Mouse (Mus musculus): ENCODE measurements around the gene Atp1a1. TPM values are rescaled to one million over a fixed set of nuclear protein-coding genes. Genes with fewer than 3 reads are reported as not detected.

Atp1a1 gene
- polyA plus RNA-seq, 1 experiment, result 288 TPM

DNA sequence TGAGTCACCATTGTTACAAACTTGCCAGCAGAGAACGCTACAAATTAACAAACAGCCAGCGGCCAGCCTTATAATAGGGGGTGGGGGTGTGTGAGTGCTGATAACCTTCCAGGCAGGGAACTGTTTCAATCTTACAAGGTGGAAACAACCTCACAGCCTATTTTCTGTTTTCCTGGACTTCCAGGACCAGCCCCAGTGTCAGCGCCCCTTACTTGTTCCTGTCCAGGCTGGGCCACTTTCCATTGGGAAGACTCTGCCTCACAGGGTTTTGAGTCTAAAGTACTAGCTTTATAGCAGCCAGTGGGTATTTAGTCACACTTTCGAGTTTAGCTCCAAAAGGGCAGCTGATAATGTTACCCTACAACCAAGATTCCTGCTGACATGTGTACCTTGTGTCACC lies 2.8 kb downstream of the Atp1a1 start:
- TF ChIP-seq POLR2A (IDR thresholded peaks at IDR 0.05; ENCODE audit: control insufficient read depth, extremely low read depth, insufficient read depth, low read length, poor library complexity) (no peak), CTCF (IDR thresholded peaks at IDR 0.05; ENCODE audit: borderline replicate concordance, control insufficient read depth, extremely low read depth, insufficient read depth, low read length, poor library complexity) (no peak)

DNA sequence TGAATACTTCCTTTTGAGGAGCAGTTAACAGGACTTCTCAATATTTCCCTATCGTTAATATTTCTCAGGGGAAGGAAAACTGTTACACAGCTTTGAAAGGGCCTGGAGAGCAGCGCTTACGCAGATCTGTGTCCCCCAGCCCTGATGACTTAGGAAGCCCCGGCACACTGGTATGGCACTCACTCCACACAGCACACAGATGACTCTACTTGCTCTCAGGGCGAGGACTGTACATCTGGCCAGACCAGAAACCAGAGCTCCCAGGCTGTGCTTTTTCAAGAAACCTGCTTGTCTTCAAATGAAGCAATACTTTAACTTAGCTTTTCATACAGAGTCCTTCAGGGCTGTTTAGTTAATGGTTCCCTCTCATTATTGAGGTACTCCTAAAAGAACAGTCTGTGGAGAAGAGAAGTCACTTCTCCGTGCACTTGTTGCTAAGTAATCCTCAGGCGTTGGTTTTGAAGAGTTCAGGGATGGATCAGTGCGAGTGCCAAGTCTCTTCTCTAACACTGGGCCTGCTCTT lies 3.4 kb downstream of the Atp1a1 start:
- 71% methylated on average over 8 of the region's 8 CpGs for WGBS
- TF ChIP-seq POLR2A (IDR thresholded peaks at IDR 0.05; ENCODE audit: control insufficient read depth, extremely low read depth, insufficient read depth, low read length, poor library complexity) (no peak), CTCF (IDR thresholded peaks at IDR 0.05; ENCODE audit: borderline replicate concordance, control insufficient read depth, extremely low read depth, insufficient read depth, low read length, poor library complexity) (no peak)
- H3K27me3 ChIP-seq (ENCODE audit: control insufficient read depth, insufficient read depth, low read length), result no peaks in the 10 kb centered on the region
- H3K36me3 ChIP-seq (ENCODE audit: control insufficient read depth, insufficient read depth, low read length), result 0 out of 2 replicates have a peak, but pooled peaks cover 2% of the 10 kb centered on the region
- H3K27ac ChIP-seq (ENCODE audit: control insufficient read depth, insufficient read depth, low read length), result no peak overlapping the region
- peaks cover 28% of the 10 kb centered on the region for H3K4me1 ChIP-seq (replicated peaks; ENCODE audit: control insufficient read depth, insufficient read depth, low read length)
- DNase-seq, result no peak
- H3K4me3 ChIP-seq (ENCODE audit: control insufficient read depth, insufficient read depth, low read length), result no peak overlapping the region

More for the DNA sequence above, 2.8 kb downstream of the Atp1a1 start:
- Histone ChIP-seq H3K4me1 (replicated peaks; ENCODE audit: control insufficient read depth, insufficient read depth, low read length) (peaks cover 28% of the 10 kb centered on the region), H3K4me3 (ENCODE audit: control insufficient read depth, insufficient read depth, low read length) (no peak overlapping the region), H3K27ac (ENCODE audit: control insufficient read depth, insufficient read depth, low read length) (no peak overlapping the region), H3K27me3 (ENCODE audit: control insufficient read depth, insufficient read depth, low read length) (no peaks in the 10 kb centered on the region), H3K36me3 (ENCODE audit: control insufficient read depth, insufficient read depth, low read length) (no peaks in the 10 kb centered on the region)
- 74% methylated on average over 4 of the region's 4 CpGs for WGBS
- DNase-seq, result no peak

DNA sequence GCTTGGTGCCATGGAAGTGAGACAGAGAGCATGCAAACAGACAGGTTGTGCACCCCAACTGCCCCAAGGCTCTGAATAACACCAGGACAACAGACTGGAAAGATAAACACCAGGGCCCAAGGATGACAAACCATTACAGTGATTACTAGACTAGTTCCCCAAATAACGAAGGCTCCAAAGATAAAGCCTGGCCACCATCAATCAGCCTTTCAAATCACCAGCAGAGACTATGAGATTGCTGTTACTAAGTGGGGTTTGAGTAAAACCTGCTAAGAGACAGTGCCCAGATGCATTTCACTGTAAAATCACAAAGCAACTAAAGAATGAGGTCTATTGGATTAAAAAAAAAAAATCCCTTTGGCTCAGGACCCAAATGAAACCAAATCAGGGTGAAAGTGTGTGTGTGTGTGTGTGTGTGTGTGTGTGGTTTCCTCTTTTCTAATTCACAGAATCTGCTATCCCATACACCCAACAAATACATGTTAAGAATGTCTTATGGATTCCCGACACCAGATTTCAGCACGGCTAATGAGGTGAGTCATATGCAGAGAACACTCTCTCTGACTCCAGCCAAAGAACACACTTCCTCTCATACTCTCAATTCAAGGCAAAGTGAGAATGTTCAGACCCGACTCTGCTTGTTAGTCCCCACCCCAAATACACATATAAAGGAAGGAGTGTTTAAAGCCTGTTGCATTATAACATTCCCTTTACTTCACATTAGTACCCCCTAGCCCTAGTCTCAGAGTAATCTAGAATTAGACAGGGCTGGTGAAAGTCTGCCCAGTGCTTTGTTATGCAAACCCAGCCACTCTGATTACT lies 4.4 kb downstream of the Atp1a1 start:
- peaks cover 25% of the 10 kb centered on the region for H3K4me1 ChIP-seq (replicated peaks; ENCODE audit: control insufficient read depth, insufficient read depth, low read length)
- no peak for DNase-seq
- no peaks in the 10 kb centered on the region for H3K27me3 ChIP-seq (ENCODE audit: control insufficient read depth, insufficient read depth, low read length)
- H3K4me3 ChIP-seq (ENCODE audit: control insufficient read depth, insufficient read depth, low read length), result no peak overlapping the region
- 10% methylated on average over 4 of the region's 4 CpGs for WGBS
- H3K36me3 ChIP-seq (ENCODE audit: control insufficient read depth, insufficient read depth, low read length), result peaks cover 3% of the 10 kb centered on the region; the same call in 1 of the 2 replicates
- TF ChIP-seq CTCF (IDR thresholded peaks at IDR 0.05; ENCODE audit: borderline replicate concordance, control insufficient read depth, extremely low read depth, insufficient read depth, low read length, poor library complexity), result no peak
- TF ChIP-seq POLR2A (IDR thresholded peaks at IDR 0.05; ENCODE audit: control insufficient read depth, extremely low read depth, insufficient read depth, low read length, poor library complexity), result no peak
- H3K27ac ChIP-seq (ENCODE audit: control insufficient read depth, insufficient read depth, low read length), result no peak overlapping the region

DNA sequence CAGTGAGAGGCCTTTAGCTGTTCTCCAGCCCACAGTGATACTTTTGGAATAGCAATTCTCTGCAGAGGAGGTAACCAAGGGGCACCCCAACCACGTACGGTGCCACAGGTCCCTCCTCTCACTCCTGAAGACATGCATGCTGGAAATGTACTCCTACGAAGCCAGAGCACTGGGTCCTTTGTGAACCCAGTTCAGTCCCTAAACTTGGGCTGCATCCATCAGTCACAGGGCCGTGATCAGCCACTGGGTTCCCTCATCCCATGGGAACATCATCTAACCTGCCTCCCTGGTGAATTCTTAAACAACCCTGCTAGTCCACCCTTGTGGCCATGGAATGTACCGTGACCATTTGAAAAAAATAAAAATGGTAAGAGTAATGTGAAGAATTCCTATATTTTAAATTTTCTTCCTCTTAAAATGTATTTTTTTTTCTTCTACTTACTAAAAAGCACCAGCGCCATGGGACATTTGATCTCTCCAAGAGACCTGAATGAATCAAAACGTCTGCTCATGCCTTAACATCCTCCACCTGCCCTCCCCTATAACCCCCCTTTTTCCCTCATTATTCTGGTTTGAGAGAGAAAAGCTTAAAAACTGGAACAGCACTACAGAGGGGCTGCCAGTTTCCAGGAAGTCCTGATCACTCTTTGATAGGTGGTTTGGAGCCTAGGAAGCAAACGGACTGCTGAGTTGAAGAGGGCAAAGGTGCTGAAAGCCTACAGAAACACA lies 5.1 kb downstream of the Atp1a1 start:
- WGBS, result 67% methylated on average over 8 of the region's 8 CpGs
- peaks cover 25% of the 10 kb centered on the region for H3K4me1 ChIP-seq (replicated peaks; ENCODE audit: control insufficient read depth, insufficient read depth, low read length)
- H3K27me3 ChIP-seq (ENCODE audit: control insufficient read depth, insufficient read depth, low read length), result no peaks in the 10 kb centered on the region
- H3K4me3 ChIP-seq (ENCODE audit: control insufficient read depth, insufficient read depth, low read length), result no peak overlapping the region
- H3K27ac ChIP-seq (ENCODE audit: control insufficient read depth, insufficient read depth, low read length), result no peak overlapping the region
- no peak for DNase-seq
- TF ChIP-seq POLR2A (IDR thresholded peaks at IDR 0.05; ENCODE audit: control insufficient read depth, extremely low read depth, insufficient read depth, low read length, poor library complexity) (no peak), CTCF (IDR thresholded peaks at IDR 0.05; ENCODE audit: borderline replicate concordance, control insufficient read depth, extremely low read depth, insufficient read depth, low read length, poor library complexity) (no peak)
- H3K36me3 ChIP-seq (ENCODE audit: control insufficient read depth, insufficient read depth, low read length), result peaks cover 9% of the 10 kb centered on the region

DNA sequence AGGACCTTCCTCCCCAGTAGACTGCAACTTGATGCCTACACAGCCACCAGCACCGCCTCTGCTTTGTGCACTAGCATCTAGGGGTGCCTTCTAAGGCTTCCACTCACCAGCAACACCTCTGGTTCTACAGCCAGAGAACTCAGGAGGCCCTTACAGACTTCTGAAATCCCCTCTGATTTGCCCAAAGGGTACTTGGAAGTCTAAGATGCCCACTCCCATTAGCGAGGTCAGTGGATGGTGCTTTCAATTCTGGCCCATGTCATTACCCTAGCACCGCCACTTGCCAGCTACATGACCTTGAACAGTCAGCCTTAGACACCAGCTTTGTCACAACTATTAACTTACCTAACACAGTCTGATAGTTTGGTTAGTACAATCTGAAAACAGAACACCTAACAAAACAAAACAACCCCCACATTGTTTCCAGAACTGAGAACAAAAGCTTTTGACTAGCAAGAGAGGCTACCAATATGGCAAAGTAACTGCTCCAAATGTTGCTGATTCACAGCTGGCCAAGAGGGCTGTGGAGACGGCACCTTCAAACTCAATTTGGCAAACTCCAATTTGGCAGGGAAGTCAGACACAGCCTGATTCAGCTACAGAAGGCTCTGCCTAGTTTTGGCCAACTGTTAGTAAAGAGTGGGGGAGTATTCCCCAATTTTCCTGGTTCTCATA lies 6.1 kb downstream of the Atp1a1 start:
- Histone ChIP-seq H3K4me3 (ENCODE audit: control insufficient read depth, insufficient read depth, low read length) (no peak overlapping the region), H3K4me1 (replicated peaks; ENCODE audit: control insufficient read depth, insufficient read depth, low read length) (peaks cover 25% of the 10 kb centered on the region), H3K27ac (ENCODE audit: control insufficient read depth, insufficient read depth, low read length) (no peak overlapping the region), H3K27me3 (ENCODE audit: control insufficient read depth, insufficient read depth, low read length) (no peaks in the 10 kb centered on the region), H3K36me3 (ENCODE audit: control insufficient read depth, insufficient read depth, low read length) (peaks cover 19% of the 10 kb centered on the region)
- no peak for DNase-seq
- WGBS, result 86% methylated on average over 4 of the region's 4 CpGs
- TF ChIP-seq CTCF (IDR thresholded peaks at IDR 0.05; ENCODE audit: borderline replicate concordance, control insufficient read depth, extremely low read depth, insufficient read depth, low read length, poor library complexity) (no peak), POLR2A (IDR thresholded peaks at IDR 0.05; ENCODE audit: control insufficient read depth, extremely low read depth, insufficient read depth, low read length, poor library complexity) (no peak)

Measured in thymus, adult 2 months (tissue).